Mouse (Mus musculus) 3T3-L1 (cell line): Measurements from ENCODE around the gene Mms19.
A peak's percentile ranks its signal among the peaks of the same experiment; 100 is the strongest.

Experiments used
- DNase-seq: peaks from one replicate; pipeline ENCODE4 v3.0.0-alpha.2; 2015; ENCODE audit warnings: low read depth, low spot score

Mms19 gene

DNA sequence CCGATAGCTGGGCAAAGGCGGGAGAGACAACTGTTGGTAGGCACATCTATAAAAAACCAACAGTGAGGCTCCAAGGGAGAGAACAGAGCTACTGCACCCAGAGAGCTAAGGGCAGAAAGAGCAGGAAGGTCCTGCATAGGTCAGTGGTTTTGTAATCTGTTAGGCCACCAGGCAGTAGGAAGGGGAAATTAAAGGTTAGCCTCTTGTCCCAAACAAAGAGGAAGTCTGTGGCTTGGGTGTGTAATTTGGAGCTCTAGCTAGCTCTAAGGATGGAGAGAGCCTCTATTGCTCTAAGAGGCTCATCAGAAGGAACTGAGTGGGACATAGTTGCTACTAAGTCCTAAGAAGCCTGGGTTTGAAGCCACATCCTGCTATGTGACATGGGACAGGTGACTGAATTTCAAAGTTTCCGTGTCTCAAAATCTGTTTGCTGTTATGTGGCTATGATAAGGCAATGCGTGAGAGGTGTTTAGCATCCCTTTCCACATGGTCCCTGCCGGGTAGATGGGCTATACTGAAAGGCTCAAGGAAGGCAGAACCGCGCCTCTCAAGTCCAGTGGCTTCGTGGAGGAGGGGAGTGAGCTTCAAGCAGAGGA, 80.4 kb downstream of the Mms19 start:
- no peak for DNase-seq

DNA sequence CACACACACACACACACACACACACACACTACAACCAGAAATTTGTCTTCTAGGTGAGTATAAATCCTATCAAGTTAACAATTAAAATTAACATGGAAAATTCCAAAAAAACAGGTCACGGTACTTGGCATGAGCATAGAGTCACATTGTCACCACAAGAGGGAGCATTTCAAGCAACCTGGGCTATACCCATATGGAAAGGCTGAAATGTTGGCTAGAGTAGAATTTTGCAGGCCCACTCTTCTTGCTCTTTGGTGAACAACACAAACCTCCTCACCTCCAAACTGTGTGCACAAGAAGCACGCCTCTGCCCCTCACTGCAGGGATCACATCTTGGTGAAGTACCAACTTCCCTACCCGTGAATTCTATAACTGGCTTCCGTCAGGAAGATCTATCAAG, 82.1 kb downstream of the Mms19 start:
- peak; percentile 84 for DNase-seq

DNA sequence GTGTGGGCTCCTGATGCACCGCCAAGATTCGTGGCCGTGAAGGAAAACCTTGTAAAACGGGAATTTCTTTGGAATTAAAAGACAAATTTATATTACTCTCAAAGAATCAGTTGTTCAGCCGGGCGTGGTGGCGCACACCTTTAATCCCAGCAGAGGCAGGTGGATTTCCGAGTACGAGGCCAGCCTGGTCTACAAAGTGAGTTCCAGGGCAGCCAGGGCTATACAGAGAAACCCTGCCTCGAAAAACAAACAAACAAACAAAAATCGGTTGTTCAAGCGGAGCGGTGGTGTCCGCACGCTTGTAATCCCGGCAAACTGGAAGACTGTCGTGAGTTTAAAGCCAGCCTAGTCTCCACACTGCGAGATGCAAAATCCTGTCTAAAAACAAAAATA, 84.6 kb downstream of the Mms19 start:
- no peak for DNase-seq

DNA sequence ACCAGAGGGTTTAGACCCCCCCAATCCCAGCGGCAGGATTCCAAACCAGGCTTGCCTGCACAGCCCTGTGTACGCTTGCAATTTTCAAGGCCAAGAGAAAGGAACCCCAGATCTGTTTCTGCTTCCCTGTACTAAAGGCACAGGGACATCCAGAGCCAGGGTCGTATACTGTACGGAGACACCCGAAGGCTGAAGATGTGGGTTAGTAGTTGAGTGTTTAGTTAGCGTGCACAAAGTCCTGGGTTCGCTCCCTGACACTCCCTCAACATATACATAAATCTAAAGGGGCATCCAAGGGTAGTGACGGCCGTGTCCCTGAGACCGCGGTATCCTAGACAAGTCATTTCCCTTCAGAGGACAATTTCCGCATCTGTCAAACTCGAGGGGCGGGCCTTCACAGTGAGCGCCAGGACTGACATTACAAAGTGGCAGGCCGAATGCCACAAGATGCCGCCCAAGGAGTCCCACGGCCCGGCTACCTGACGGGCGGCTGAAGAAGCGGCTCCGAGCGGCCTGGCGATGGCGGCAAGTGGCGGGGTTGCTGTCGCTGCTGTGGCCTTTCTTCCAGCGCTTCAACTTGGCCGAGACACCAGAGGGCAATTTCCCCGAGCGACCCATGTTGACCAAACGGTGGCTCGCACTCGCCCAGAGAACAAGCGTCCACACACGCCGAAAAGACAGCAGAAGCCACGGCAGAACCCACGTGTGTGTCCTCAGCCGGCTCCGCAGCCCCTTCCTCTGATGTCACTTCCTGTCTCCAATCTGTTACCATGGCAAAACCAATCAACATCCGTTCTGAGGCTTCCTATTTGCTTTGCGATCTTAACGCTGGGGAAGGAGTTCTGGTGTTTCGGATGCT, 85.3 kb downstream of the Mms19 start, which contains the start of gene Rrp12:
Rrp12 (minus strand) TSS at position 714 of the 859 bp plus-strand sequence.
- DNase-seq, result peak; percentile 98

DNA sequence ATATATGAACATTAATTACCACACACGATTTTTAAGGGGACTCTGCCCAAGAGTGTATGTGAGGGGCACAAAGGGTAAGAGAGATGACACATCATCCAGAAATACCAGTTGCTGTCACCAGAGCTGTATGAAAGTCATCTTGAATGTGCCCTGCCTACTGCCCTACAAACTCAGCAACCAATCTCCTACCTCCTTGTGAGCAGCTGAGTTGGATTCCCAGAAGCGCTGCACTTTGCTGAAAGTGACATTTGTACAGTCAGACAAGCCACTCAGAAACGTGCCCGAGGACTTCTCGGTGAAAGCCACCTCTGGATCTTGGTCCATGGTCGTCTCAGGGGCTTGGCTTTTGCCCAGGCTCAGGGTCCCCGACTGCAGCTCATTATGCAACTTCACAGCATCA, 86.0 kb downstream of the Mms19 start:
- peak; percentile 33 for DNase-seq
